ENCODE assay signal across 9 mouse cellular contexts in genomic region chrX:99326167-99326566, GRCm38 (mm10).
DNase-seq lines count a peak whose midpoint lies in the region; ATAC-seq and TF ChIP-seq lines count a peak whose summit lies in the region.
"Had no signal": no experiment of that assay in that cellular context is flagged by ENCODE, and none has a peak within 500 bp of the region (broad histone marks: within the 10 kb centered on the region; RNA-seq: fewer than 3 reads in every experiment).

No protein-coding gene starts in this region.

- no peak overlapping the region; the same call in 1 of the 2 replicates for H3K9ac ChIP-seq in forebrain, embryonic 11.5 days (ENCODE audit: low read length)
- H3K9ac ChIP-seq in hindbrain, embryonic 11.5 days (ENCODE audit: low read depth, low read length), result no peak overlapping the region
- no peak overlapping the region for H3K9ac ChIP-seq in lung, postnatal 0 days (replicated peaks; ENCODE audit: low read depth)

- 47% methylated on average over 7 of the region's 7 CpGs for WGBS in forebrain, embryonic 11.5 days
- WGBS in hindbrain, embryonic 11.5 days, result 39% methylated on average over 7 of the region's 7 CpGs
- WGBS in lung, postnatal 0 days, result 36% methylated on average over 7 of the region's 7 CpGs

- H3K4me2 ChIP-seq in forebrain, embryonic 11.5 days (ENCODE audit: low read depth, low read length, severe bottlenecking), result no peak overlapping the region
- H3K4me2 ChIP-seq in hindbrain, embryonic 11.5 days (replicated peaks; ENCODE audit: low read depth, low read length), result no peak overlapping the region
- no peak overlapping the region for H3K4me2 ChIP-seq in lung, postnatal 0 days (replicated peaks; ENCODE audit: low read depth, low read length)

- H3K36me3 ChIP-seq in forebrain, embryonic 11.5 days (ENCODE audit: control insufficient read depth, insufficient read depth, low read length), result no peaks in the 10 kb centered on the region
- no peaks in the 10 kb centered on the region for H3K36me3 ChIP-seq in hindbrain, embryonic 11.5 days (ENCODE audit: control insufficient read depth, insufficient read depth, low read length)
- no peaks in the 10 kb centered on the region for H3K36me3 ChIP-seq in lung, postnatal 0 days (ENCODE audit: insufficient read depth, low read length)

- TF ChIP-seq CTCF in lung, postnatal 0 days (IDR thresholded peaks at IDR 0.05), result no peak

- DNase-seq in ovary, adult 18-20 months (ENCODE audit: low spot score), result peak; percentile 72
- DNase-seq in ovary, postnatal 10 days (ENCODE audit: low spot score), result no peak
- no peak for DNase-seq in forebrain, embryonic 11.5 days (ENCODE audit: low spot score)
- peak; percentile 32 for DNase-seq in hindbrain, embryonic 11.5 days (ENCODE audit: low spot score)
- DNase-seq in lung, postnatal 0 days (ENCODE audit: low spot score), result peak; percentile 63
- DNase-seq in layer of hippocampus, postnatal 14 days (ENCODE audit: low spot score in 2 of 2), result no peak
- no peak for DNase-seq in spleen, postnatal 36 days (ENCODE audit: low spot score in 2 of 2)

- no peaks in the 10 kb centered on the region for H3K4me1 ChIP-seq in forebrain, embryonic 11.5 days (replicated peaks; ENCODE audit: control insufficient read depth, insufficient read depth, low read length)
- H3K4me1 ChIP-seq in hindbrain, embryonic 11.5 days (replicated peaks; ENCODE audit: control insufficient read depth, insufficient read depth, low read length), result no peaks in the 10 kb centered on the region
- H3K4me1 ChIP-seq in lung, postnatal 0 days (ENCODE audit: insufficient read depth, low read depth, low read length), result peaks cover 3% of the 10 kb centered on the region; the same call in 1 of the 2 replicates

- H3K4me3 ChIP-seq in forebrain, embryonic 11.5 days (ENCODE audit: low read depth, low read length), result no peak overlapping the region
- H3K4me3 ChIP-seq in hindbrain, embryonic 11.5 days (ENCODE audit: low read depth, low read length), result no peak overlapping the region
- H3K4me3 ChIP-seq in lung, postnatal 0 days (ENCODE audit: low read depth, low read length), result no peak overlapping the region

- no peaks in the 10 kb centered on the region for H3K9me3 ChIP-seq in forebrain, embryonic 11.5 days (ENCODE audit: control insufficient read depth, low read length)
- no peaks in the 10 kb centered on the region for H3K9me3 ChIP-seq in hindbrain, embryonic 11.5 days (ENCODE audit: control insufficient read depth, low read length)
- no peaks in the 10 kb centered on the region for H3K9me3 ChIP-seq in lung, postnatal 0 days (ENCODE audit: low read length)

- H3K27me3 ChIP-seq in forebrain, embryonic 11.5 days (ENCODE audit: control insufficient read depth, insufficient read depth, low read length), result peaks cover 9% of the 10 kb centered on the region
- peaks cover 4% of the 10 kb centered on the region; the same call in 1 of the 2 replicates for H3K27me3 ChIP-seq in hindbrain, embryonic 11.5 days (ENCODE audit: control insufficient read depth, insufficient read depth, low read length)
- no peaks in the 10 kb centered on the region for H3K27me3 ChIP-seq in lung, postnatal 0 days (replicated peaks; ENCODE audit: insufficient read depth, low read length)

- TF ChIP-seq EP300 in lung, postnatal 0 days (IDR thresholded peaks at IDR 0.05), result no peak

- 0 out of 2 replicates have a peak, but pooled peaks have one; percentile 24 for ATAC-seq in forebrain, embryonic 11.5 days (replicated peaks; ENCODE audit: low FRiP score)
- no peak for ATAC-seq in hindbrain, embryonic 11.5 days (ENCODE audit: low FRiP score)
- ATAC-seq in lung, postnatal 0 days, result peak; percentile 58
- no peak for ATAC-seq in megakaryocyte-erythroid progenitor cell, adult 5-6 weeks (replicated peaks; ENCODE audit: low FRiP score, low TSS enrichment, poor library complexity, severe bottlenecking)
- ATAC-seq: Patski had no signal

- H3K27ac ChIP-seq in forebrain, embryonic 11.5 days (ENCODE audit: low read depth, low read length), result no peak overlapping the region
- no peak overlapping the region for H3K27ac ChIP-seq in hindbrain, embryonic 11.5 days (ENCODE audit: low read depth, low read length)
- 0 out of 2 replicates have a peak overlapping the region, but pooled peaks have one; percentile 5 for H3K27ac ChIP-seq in lung, postnatal 0 days (ENCODE audit: low read length)

Comparison
In these comparisons a context has a peak if more than half of its experiments do, and no peak if none do; other contexts are left out.
1. DNase-seq: peak in ovary, adult 18-20 months (single experiment), hindbrain, embryonic 11.5 days (single experiment) and lung, postnatal 0 days (single experiment); none in ovary, postnatal 10 days (single experiment), forebrain, embryonic 11.5 days (single experiment), layer of hippocampus, postnatal 14 days (0 of 2) and spleen, postnatal 36 days (0 of 2).
2. ATAC-seq: peak in forebrain, embryonic 11.5 days (single experiment) and lung, postnatal 0 days (single experiment); none in hindbrain, embryonic 11.5 days (single experiment) and megakaryocyte-erythroid progenitor cell, adult 5-6 weeks (single experiment).